Mouse (Mus musculus) spleen, adult 18-20 months (tissue): Measurements from ENCODE around the gene Ifi35.
"Not testable (repeated sequence)": the region's sequence is repeated elsewhere in the genome, so short reads cannot be mapped to it uniquely, and the experiment has no call there.

Experiments used
- DNase-seq, 2 experiments: peaks; one replicate each; pipeline ENCODE4 v3.0.0; 2022; ENCODE audit warnings: mixed read lengths in 2 of 2

The Ifi35 gene

GRCm38 (mm10) chr11:101448899-101449298 is 692 bp downstream of the Ifi35 start:
- peak in 1 of 2 experiments; percentile 16 for DNase-seq

- not testable (repeated sequence) for DNase-seq
Measured at GRCm38 (mm10) chr11:101449596-101449995, 1.4 kb downstream of the Ifi35 start.

GRCm38 (mm10) chr11:101450394-101450793 is 2.2 kb downstream of the Ifi35 start:
- DNase-seq = no peak

- no peak for DNase-seq
Measured at GRCm38 (mm10) chr11:101451536-101451935, 3.3 kb downstream of the Ifi35 start.

GRCm38 (mm10) chr11:101452093-101452774 is 4.0 kb downstream of the Ifi35 start:
- no peak for DNase-seq

- DNase-seq = no peak
Measured at GRCm38 (mm10) chr11:101454702-101455101, 6.5 kb downstream of the Ifi35 start.

- DNase-seq = no peak
Measured at GRCm38 (mm10) chr11:101455627-101456026, 7.4 kb downstream of the Ifi35 start.

GRCm38 (mm10) chr11:101457631-101458030 is 9.4 kb downstream of the Ifi35 start:
- no peak for DNase-seq

- no peak for DNase-seq
Measured at GRCm38 (mm10) chr11:101458217-101458616, 10.0 kb downstream of the Ifi35 start.

- DNase-seq = no peak
Measured at GRCm38 (mm10) chr11:101459716-101460115, 11.5 kb downstream of the Ifi35 start.

GRCm38 (mm10) chr11:101460321-101460720 is 12.1 kb downstream of the Ifi35 start:
- DNase-seq = no peak

- no peak for DNase-seq
Measured at GRCm38 (mm10) chr11:101462141-101462540, 13.9 kb downstream of the Ifi35 start.

GRCm38 (mm10) chr11:101462583-101463440 is 14.6 kb downstream of the Ifi35 start:
- DNase-seq = no peak

- no peak for DNase-seq
Measured at GRCm38 (mm10) chr11:101464211-101465100, 16.2 kb downstream of the Ifi35 start, which contains the start of gene Rnd2. Rnd2 (plus strand) TSS chr11:101464999.

- DNase-seq = peak; percentile 20 to 40
Measured at GRCm38 (mm10) chr11:101465101-101465868, 17.1 kb downstream of the Ifi35 start.

- peak; percentile 55 to 67 for DNase-seq
Measured at GRCm38 (mm10) chr11:101465869-101466551, 17.8 kb downstream of the Ifi35 start, which contains the start of gene Vat1. Vat1 (minus strand) TSS chr11:101466230.

GRCm38 (mm10) chr11:101466552-101466950 is 18.3 kb downstream of the Ifi35 start:
- not testable (repeated sequence) for DNase-seq

GRCm38 (mm10) chr11:101467477-101468262 is 19.5 kb downstream of the Ifi35 start:
- DNase-seq = peak; percentile 42 to 67

GRCm38 (mm10) chr11:101468263-101468688 is 20.1 kb downstream of the Ifi35 start:
- peak in 1 of 2 experiments; percentile 34 for DNase-seq

- DNase-seq = no peak
Measured at GRCm38 (mm10) chr11:101468731-101469130, 20.5 kb downstream of the Ifi35 start.
